Mouse (Mus musculus) G1E (cell line): ENCODE measurements at regions not wholly inside any gene's neighbourhood (a gene's known extent, or its start where the extent isn't known, plus 50 kb on each side); places are given as distances from the start of the nearest gene placed in this dataset.
"Not testable (repeated sequence)": the region's sequence is repeated elsewhere in the genome, so short reads cannot be mapped to it uniquely, and the experiment has no call there.

Experiments used
- ATAC-seq: 2 replicates; pipeline ENCODE4 v1.8.0; 2016; ENCODE audit warnings: mild to moderate bottlenecking; ENCODE audit not compliant: insufficient number of reproducible peaks, poor library complexity, low FRiP score, severe bottlenecking; ENCODE audit errors: extremely low read depth
- DNase-seq: peaks from one replicate; pipeline ENCODE4 v3.0.0; 2012; ENCODE audit warnings: low spot score
- H3K27me3 ChIP-seq: 2 replicates; pipeline ENCODE4 v1.6.1; 2012; ENCODE audit warnings: mild to moderate bottlenecking, low read length, inconsistent platforms; ENCODE audit not compliant: insufficient read depth
- H3K36me3 ChIP-seq: replicated peaks from 2 replicates; pipeline ENCODE3; 2012; ENCODE audit warnings: mild to moderate bottlenecking, inconsistent platforms
- H3K4me1 ChIP-seq: 2 replicates; pipeline ENCODE4 v1.6.1; 2012; ENCODE audit warnings: low read depth, low read length, inconsistent platforms, mixed read lengths; ENCODE audit not compliant: insufficient read depth
- H3K4me3 ChIP-seq: 2 replicates; pipeline ENCODE4 v1.5.1; 2012; ENCODE audit warnings: low read depth, mild to moderate bottlenecking, inconsistent platforms, low read length, moderate library complexity, mixed read lengths
- H3K9me3 ChIP-seq: replicated peaks from 2 replicates; pipeline ENCODE4 v1.6.1; 2012; ENCODE audit warnings: inconsistent platforms
- CTCF ChIP-seq: IDR thresholded peaks from 2 replicates; pipeline ENCODE4 v1.5.1; 2012; ENCODE audit warnings: low read depth, low read length, inconsistent platforms, mixed read lengths
- GATA1 ChIP-seq: IDR thresholded peaks from 2 replicates; pipeline ENCODE4 v1.6.1; 2012; ENCODE audit warnings: borderline replicate concordance, low read length, inconsistent platforms, mixed read lengths
- GATA2 ChIP-seq: IDR thresholded peaks from 2 replicates; pipeline ENCODE4 v1.6.1; 2012; ENCODE audit warnings: low read depth, low read length, inconsistent platforms, borderline replicate concordance
- POLR2AphosphoS5 ChIP-seq: IDR thresholded peaks from 2 replicates; pipeline ENCODE4 v1.6.1; 2012; ENCODE audit warnings: low read depth, low read length, inconsistent platforms; ENCODE audit not compliant: insufficient replicate concordance
- TAL1 ChIP-seq: conservative IDR thresholded peaks from 2 replicates; pipeline ENCODE4 v1.6.1; 2012; ENCODE audit warnings: low read depth, low read length, inconsistent platforms, mixed read lengths

DNA sequence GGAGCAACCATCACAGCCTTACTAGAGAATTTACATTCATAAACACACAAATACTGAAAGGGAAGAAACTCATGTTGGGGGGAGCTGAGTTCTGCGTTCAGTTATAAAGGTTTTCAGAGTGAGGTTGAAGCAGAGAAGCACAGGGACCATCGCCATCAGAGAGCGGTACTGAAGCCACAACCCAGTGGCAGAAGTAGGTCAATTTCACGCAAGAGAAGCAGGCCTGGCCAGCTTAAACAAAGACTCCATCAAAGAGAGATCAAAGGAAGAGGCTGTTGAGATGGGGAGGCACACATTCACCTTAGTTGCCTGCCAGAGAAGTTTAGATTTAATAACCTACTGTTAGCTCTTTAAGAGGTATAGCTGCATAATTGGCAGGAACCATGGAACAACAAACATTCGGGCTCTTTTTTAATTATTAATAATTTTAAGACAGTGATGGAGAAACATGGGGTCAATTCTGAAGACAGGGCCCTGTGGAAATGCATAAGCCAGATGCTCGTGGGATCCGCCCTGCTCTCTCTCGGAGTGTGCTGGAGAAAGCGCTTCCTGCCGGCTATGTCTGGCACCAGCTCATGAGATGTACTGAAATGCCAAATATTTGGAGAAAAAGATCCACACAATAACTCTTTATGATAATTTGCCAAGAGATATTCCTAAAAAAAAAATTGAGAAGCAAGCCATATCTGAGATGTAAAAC, 119.8 kb upstream of the Creb1 start:
- H3K36me3 ChIP-seq, result no peaks in the 10 kb centered on the region
- no peak for DNase-seq
- H3K9me3 ChIP-seq, result no peaks in the 10 kb centered on the region
- peaks cover 8% of the 10 kb centered on the region; the same call in 1 of the 2 replicates for H3K27me3 ChIP-seq
- no peak overlapping the region for H3K4me3 ChIP-seq
- no peak for TF ChIP-seq CTCF
- TF ChIP-seq TAL1, result no peak
- no peak for TF ChIP-seq GATA2
- no peak for TF ChIP-seq GATA1
- TF ChIP-seq POLR2AphosphoS5, result no peak
- H3K4me1 ChIP-seq, result no peaks in the 10 kb centered on the region
- ATAC-seq, result no peak

DNA sequence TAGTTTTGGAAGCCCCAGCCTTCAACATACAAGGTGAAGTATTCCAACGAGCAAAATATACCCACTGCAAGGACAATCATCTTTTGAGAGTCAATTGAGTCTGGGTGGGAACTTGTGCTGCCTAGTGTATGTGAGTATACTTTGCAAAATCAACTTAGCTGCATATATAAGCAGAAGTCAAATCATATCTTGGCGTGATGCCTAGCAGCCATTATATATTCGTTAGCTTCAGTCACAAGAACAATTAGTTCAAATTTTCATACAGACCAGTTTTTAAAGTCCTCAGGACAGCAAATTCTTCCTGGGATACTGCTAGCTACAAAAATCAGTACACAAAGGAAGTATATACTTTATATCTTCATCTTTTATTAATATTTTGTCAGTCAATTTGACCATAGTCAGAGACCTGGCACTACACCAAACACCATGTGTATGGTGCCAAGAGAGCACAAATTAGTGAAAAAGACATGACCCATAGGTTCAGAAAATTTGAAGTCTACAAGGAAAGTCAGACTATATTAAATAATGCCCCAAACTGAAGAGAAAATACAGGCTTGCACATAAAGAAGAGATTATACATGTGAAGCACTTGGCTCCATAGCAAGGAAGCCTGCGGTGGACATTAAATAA, 120.5 kb upstream of the Creb1 start:
- Histone ChIP-seq H3K36me3 (no peaks in the 10 kb centered on the region), H3K27me3 (peaks cover 8% of the 10 kb centered on the region; the same call in 1 of the 2 replicates), H3K9me3 (no peaks in the 10 kb centered on the region), H3K4me1 (no peaks in the 10 kb centered on the region), H3K4me3 (no peak overlapping the region)
- ATAC-seq (no peak), DNase-seq (no peak)
- TF ChIP-seq CTCF (no peak), TAL1 (no peak), POLR2AphosphoS5 (no peak), GATA1 (no peak), GATA2 (no peak)

DNA sequence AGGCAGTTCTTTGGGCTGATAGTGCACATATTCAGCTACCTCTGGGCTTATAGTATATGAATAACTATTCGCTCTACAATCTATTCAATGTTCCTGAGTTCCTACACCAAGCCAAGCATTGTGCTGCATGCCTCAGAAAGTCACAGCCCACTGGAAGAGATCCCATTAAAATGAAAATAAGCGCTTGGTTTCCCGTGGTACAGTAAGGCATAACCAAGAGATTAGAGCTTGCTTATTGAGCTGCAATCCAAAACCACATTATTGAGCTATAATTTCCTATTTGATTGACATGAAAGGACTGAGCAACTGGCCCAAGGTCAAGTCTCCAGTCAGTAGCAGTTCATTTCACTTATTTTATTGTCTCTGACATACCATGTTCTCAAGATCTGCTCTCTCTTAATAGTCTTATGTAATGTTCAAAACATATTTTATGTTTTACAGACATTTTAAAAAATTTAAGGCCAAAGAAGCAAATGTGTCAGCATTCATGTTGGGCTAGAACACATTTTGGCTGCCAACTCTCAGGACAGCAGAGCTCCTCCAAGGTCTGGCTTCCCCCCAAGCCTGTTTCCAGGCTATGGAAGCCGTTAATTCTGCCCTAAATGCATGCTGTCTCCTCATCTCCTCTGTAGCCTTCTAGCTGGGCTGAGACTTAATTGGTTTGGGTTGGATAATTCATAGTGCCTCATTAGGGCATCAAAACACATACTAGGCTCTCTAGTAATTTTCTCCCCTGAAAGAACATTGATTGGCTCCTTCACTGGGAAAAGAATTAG, 123.5 kb upstream of the Creb1 start:
- Histone ChIP-seq H3K9me3 (no peaks in the 10 kb centered on the region), H3K4me1 (no peaks in the 10 kb centered on the region), H3K27me3 (peaks cover 8% of the 10 kb centered on the region; the same call in 1 of the 2 replicates), H3K4me3 (no peak overlapping the region), H3K36me3 (no peaks in the 10 kb centered on the region)
- TF ChIP-seq CTCF (no peak), GATA1 (no peak), TAL1 (no peak), GATA2 (no peak), POLR2AphosphoS5 (no peak)
- no peak for DNase-seq
- no peak for ATAC-seq

DNA sequence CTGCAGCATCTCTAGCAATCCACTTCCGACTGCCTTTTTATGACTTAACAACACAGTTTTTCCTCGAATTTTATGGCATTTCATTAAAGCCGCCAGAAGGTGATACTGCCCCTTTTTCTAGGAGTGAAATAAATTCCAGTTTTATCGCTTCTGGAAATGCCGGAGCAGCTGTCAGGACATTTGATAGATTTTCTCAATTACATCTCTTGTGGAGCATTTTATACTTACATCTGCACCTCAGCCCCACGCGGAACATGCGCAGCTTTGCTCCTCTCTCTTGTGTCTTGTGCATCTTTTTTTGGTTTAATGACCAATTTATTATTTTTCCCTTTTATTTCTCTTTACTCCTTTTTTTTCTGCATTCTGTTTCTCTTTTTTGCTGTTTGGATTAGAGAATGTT, 140.9 kb upstream of the Creb1 start:
- no peak for ATAC-seq
- H3K36me3 ChIP-seq, result no peaks in the 10 kb centered on the region

DNA sequence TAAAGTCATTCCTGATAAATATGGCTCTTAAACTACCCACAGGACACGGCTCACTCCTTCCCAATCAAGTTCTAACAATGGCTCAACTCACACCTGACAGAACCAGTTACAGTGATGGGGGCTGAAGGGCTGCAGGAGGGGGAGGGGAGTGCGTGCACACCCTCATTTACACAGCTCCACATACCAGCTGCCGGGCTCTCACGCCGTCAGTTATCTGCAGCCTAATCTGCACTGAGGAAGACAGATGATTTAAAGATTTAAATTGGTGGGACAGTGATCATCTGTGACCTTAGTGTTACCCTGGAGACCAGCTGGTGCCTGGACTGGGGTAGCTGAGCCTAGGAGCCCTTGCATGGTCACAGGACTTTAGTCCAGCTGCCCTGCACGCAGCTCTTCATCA, 151.2 kb upstream of the Creb1 start:
- Histone ChIP-seq H3K4me1 (no peaks in the 10 kb centered on the region), H3K4me3 (no peak overlapping the region), H3K9me3 (no peaks in the 10 kb centered on the region), H3K36me3 (no peaks in the 10 kb centered on the region), H3K27me3 (no peaks in the 10 kb centered on the region)
- no peak for TF ChIP-seq TAL1
- TF ChIP-seq POLR2AphosphoS5, result no peak
- no peak for TF ChIP-seq GATA1
- no peak for TF ChIP-seq CTCF
- TF ChIP-seq GATA2, result no peak
- ATAC-seq (no peak), DNase-seq (no peak)

More for the DNA sequence above, 140.9 kb upstream of the Creb1 start:
- DNase-seq, result no peak
- TF ChIP-seq CTCF, result no peak
- no peak for TF ChIP-seq POLR2AphosphoS5
- no peak for TF ChIP-seq TAL1
- TF ChIP-seq GATA2, result no peak
- no peak for TF ChIP-seq GATA1
- H3K4me3 ChIP-seq, result no peak overlapping the region
- no peaks in the 10 kb centered on the region for H3K27me3 ChIP-seq
- H3K9me3 ChIP-seq, result no peaks in the 10 kb centered on the region
- no peaks in the 10 kb centered on the region for H3K4me1 ChIP-seq

DNA sequence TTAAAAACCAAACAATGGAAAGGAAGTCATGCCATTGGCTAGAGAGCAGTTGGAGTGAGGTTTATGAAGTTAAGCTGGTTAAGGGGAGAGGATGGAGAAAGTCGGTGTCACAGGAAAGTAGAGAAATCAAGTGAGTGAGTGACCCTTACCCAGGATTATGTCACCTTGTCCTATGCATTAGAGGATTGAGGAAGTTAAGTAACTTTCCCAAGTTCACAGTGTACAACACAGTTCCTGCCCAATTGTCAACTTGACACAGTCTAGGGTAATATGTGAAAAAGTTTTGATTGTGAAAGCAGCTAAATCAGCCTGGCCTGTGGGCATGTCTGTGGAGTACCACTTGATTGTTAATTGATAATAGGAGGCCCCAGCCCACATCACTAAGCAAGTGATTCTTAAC, 156.0 kb upstream of the Creb1 start:
- not testable (repeated sequence) for DNase-seq, H3K36me3 ChIP-seq, H3K4me1 ChIP-seq, ATAC-seq, H3K9me3 ChIP-seq, H3K4me3 ChIP-seq, H3K27me3 ChIP-seq
